Mouse (Mus musculus) kidney, adult 11 months (tissue): ENCODE results near the gene Agbl4.

Source experiments
- DNase-seq: peaks from one replicate; pipeline ENCODE4 v3.0.0; 2022

The Agbl4 gene

DNA sequence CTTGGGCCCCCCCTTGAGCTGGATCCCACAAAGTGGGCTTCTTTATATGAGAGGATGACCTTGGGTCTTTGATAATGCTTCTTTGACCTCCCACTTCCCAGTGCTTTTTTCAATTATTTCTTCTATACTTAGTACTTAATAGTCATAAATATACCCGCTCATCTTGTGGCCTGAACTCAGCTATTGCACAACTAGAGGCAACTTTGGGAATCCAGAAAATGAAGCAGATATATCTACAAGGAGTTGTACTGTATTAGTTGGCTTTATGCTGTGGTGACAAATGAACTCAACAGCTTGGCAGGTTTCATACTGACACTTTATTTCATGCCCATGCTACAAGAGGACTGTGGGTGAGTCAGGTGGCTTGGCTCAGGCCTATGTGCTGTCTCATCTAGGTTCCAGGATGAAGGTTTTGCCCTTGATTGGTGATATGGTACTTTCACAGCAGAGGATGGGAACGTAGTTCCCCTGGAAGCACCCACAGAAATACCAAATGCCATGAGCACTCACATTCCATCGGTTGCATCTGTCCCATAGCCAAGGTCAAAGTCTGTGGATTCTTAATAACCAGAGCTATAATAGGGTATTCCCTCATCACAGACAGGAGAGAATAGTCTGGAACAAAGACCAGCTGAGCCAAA is 1197.3 kb downstream of the Agbl4 start:
- no peak for DNase-seq

DNA sequence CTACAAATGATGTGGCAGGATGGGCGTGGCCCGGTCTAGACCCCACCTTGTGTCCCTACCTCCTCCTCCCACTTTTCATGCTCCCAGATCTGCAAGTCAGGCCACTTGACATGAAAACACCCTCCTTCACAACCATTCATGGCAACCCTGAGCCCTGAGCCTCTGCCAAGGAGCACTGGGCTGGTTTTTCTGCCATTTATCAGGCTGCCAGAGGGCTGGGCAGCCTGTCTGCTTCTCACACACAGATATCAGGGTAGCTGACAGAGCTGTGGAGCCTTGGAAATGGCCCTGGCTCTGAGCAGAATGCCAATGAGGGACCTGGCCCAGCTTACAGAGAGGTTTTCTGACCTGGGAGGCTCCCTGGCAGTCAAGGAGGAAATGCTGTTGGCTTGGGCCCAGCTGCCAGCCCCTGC is 1199.8 kb downstream of the Agbl4 start:
- DNase-seq, result no peak

DNA sequence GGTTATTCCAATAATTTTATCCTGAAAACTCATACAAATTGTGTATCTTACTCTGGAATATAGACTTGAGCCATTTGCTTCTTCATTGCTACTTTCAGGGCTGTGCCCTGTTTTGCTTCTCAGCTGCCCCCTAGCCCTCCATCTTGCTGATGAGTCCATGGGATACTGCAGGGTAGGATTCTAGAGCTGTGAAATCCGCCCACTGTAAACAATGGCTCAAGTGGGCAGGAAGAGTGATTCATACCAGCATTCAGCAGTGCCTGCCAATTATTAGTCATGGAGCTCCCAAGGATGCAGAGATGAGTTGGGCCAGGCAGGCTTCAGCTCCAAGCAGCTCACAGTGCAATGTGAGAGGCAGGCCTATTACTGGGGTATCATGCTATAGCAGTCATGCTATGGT is 1200.5 kb downstream of the Agbl4 start:
- DNase-seq, result no peak

DNA sequence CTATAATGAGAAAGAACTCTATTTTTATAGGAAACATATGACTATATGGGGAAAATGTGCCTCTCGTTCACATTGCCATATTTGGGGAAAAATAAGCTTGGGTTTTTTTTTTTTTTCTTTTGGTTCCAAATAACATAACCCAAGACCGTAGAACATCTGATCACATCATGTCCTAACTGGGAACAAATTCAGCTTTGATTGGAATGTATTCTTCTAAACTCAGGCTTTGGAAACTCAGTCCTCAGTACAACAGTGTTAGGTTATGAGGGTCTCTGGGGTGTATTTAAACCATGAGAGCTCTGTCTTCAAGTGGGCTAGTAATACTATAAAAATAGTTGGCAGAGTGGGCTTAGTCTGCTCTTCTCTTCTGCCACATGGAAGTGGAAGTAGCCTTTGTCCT is 1205.7 kb downstream of the Agbl4 start:
- no peak for DNase-seq

DNA sequence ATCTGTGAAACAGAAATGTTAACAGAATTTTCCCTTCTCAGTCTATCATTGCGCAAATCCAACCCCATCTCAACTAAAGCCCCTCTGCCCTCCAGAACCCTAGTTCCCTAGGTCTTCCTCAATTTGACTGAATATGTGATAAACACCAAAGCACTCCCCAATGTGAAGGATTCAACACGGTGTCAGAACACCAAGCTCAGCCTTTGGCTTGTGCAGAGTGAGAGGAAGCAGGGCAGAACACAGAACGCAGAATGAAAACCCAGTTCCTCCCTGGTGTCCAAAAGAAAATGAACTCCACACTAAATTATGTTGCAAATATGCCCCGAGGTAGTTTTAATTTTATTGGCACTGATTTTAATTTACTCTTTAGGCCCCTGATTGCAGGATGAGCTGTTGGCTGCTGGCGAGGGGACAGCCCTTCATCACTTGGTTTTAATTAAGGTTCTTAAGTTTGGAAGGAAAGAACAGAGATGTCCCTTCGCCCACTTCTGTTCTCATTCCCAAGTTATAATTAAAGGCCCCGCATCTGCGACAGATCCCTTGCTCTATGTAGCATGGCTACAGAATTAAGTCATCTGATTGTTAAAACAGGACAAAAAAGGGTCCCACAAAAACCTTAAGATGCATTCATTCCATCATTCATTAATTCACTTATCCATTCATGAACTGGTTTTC is 1210.5 kb downstream of the Agbl4 start:
- DNase-seq, result no peak

DNA sequence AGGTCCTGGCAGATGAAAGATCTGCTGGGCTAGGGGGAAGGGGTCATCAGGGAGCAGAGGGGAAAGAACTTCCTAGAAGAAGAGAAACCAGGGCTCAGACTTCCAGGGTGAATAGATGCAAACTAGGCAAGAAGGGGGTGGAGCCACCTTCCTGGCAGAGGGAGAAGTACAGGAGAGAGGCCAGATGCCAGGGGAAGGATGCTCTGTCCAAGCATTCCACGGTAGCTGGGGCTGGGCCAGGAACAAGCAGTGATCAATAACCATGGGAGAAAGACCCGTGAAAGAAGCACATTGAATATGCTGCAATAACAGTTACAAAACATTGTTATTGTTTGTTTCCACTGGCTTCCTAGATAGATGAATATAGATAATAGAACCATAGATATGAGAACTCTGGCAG is 1224.4 kb downstream of the Agbl4 start:
- DNase-seq, result no peak

DNA sequence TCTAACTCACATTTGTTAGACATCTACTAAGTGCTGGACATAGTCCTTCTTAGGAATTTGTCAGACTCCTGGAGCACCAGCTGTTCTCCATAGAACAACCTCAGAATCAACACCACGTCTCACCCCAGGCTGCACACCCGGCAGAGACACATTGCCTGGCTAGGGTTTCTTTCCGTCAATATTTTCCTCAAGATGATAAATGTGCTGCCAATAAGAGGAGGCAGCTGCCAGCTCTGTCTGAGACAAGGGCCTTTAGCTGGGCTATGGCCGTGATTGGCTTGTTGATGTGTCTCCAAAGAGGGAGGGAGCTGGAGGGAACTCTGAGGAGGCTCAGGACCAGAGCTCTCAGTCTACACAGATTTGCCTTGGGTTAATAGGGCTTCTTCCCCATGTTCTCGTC is 1227.5 kb downstream of the Agbl4 start:
- no peak for DNase-seq

DNA sequence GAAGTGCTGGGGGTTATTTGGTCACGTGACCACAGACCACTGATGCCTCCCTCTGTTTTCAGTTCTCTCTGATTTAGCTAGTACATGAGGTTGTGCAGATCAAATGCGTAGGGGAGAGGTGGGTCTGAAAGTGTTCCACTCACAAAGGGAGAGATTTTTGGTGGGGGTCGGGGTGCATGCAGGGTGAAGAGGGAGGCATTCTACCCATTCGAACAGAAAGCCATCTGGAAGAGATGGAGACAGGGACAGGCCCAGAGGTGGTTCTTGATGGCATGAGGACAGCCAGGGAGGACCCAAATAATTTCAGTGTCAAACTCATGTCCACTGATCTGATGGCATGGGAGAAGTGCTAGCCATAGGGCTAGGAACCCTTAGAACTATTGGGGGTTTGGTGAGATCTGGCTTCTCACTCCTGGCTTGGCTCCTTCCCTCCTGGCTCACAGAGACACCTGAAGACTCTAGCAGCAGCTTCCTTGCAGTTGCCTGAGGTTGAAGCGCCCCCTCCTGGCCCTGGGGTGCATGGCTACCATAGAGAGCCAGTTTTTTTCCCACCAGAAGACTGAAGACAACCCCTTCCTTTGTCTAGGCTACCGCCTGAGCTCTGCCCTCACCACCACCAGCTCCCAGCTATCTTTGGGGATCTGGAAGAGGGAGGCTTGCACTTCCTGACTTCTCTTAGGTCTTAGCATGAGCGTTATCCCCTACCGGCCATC is 1228.8 kb downstream of the Agbl4 start:
- DNase-seq, result peak; percentile 29

DNA sequence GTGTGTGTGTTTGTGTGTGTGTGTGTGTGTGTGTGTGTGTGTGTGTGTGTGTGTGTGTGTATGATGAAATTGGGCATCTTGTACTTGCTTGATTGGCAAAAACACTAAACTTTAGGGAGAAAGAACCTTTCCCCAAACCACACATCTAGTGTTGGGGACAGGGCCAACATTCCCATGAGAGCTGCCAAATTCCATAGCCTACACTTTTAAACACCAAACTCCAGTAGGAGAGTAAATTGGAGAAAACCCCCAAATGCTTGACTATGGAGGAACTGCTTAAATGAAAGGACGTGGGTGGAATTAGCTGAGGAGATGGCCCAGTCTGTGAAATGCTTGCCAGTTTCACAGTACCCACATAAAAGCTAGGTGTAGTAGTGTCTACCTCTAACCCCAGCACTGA is 1235.2 kb downstream of the Agbl4 start:
- no peak for DNase-seq

DNA sequence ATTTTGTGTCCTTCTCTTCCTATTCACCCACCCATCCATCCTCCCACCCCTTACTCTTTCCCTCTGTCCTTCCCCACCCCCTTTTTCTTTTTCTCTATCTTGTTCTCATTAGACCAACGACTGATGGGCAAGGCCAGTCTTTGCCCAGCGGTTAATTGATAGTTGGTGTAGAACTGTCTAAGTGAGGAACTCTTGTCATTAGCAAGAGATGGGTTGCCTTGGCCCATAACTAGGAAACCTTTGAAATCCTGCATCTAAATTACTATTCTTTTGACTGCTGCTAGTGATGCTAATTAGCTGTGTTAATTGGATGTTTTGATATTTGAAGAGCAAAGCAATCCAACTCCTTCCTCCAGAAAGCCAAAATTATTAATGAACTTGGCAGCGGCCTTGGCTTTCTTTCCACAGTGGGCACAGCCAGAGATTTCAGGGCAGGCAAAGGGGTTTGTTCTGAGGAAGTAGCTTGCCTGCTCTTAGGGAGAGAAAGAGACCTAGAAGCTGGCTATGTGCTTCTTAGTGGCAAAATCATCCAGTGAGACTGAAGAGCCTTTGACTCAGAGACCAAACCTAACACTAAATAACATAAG is 1238.2 kb downstream of the Agbl4 start:
- DNase-seq, result no peak

DNA sequence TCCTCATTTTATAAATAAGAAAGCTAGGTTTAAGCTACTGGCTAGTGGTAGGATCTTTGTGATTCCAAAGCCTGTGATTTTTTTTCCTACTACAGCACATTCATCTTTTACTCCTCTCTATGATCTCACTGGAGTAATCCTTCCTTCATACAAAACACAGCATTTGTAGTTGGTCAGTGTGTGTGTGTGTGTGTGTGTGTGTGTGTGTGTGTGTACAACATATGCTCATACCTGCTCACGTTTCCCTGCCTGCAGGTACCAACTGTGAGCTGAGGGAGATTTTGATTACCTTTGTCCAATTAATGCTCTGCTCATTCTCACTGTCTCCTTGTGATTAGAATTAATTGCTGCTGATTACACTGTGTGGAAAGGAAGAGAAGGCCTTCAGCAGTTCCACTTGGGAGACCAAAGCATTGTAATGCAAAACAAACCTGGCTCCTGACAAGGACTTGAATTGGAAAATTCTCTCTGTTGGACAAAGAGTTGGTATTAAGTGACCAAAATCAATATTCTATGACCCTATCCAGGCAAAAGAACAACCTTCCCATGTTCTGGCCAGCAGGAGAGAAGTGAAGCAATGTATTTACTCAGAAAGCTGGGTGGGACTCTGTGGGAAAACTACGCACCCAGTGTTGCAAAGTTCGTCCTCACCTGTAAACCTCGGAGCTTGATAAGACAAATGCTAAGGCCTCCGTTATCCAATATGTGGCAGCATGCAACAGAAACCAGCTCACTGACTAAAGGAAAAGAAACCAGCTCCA is 1241.7 kb downstream of the Agbl4 start:
- no peak for DNase-seq

DNA sequence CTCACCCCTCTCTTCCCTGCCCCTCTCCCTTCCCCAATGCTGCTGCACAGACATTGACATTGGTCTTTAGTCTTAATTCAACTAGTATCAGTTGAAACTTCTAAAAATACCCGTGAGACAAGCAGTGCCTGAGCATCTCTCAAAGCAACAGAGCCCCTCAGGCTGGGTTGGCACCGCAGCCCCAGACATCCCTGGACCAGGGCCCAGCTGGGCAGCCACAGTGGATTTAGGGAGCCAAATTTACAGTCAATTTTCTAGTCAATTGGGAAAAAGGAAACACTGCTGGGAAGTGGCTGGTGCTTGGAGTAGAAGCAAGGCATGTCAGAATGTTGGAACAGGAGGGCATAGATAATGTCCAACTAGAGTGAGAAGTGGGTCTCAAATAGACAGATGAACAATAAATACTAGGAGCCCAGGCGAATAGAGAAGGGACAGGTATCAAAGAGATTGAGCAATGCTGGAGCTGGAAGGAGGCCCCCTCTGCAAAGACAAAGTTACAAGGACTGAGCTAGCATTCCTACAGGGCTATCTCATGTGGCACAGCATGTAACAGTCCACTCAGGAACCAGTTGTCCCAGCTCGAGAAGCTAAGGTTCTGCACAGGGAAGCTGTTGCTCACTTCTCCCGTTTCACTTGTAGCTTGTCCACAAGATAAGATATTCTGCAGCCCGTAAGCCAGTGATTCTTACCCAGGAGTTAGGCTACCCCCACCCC is 1247.8 kb downstream of the Agbl4 start:
- DNase-seq, result no peak

DNA sequence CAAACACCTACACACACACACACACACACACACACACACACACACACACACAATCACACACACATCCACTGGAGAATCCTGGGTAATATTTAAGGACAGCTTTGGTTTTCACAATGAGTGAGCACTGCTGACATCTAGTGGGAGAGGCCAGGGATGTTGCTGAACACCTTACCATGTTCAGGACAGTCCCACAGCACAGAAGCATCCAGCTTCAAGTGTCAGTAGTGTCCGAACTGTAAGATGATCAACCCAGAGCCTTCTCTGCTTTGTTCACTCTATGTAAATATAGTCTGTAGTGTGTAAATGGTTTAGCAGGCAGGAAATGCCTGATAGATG is 1248.3 kb downstream of the Agbl4 start:
- DNase-seq, result no peak

DNA sequence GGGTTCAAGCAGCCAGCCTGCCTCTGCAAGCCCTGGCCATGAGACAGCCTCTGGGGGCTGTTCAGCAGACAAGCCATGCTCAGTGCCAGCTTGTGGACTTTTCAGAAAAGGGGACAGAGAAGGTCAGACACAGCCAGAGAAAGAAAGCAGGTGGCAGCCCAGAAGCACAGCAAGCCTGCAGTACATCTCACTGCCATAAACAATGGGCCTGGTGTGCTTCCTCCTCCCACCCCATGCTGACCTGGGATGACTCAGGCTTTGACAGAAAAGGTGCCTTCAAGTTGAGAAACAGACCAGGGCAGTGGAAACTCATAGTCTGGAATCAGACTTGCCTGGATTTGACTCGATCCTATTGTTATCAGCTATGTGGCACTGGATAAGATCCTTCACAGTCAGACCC is 1256.0 kb downstream of the Agbl4 start:
- DNase-seq, result no peak

DNA sequence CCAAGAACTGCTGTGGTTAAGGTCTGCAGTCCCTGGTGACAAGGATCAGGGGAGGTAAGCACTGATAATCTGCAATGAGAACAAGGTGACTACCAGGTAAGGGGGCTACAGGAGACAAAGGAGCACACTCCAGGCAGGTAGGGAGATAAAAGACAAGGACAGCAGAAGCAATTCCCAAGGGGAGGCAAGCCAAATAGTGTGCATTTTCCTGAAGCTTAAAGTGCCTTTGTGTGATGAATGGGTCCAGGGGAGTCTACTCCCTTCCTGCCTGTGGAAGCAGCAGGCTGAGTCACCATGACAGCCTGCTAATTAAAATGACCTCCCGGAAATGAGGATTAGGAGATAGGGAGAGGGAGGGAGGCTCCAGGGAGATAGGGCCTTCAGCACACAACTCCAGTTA is 1266.3 kb downstream of the Agbl4 start:
- peak; percentile 24 for DNase-seq

DNA sequence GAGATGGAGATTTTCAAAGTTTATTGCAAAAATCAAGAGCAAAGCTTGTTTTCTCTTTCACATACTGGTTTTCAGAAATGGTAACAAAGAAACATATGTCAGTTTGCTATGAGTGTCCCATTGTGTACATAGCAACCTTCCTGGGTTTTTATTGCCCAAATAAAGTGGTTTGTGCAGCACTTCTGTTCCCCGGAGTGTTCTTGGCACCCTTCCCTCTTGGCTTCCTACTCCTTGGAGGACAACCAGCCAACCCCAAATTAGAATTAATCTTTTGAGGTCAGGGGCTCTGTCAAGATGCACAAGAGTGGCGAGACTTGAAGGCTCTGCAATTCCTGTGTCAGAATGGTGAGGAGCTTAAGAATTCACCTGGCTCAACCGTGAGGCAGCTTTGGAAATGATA is 1266.7 kb downstream of the Agbl4 start:
- DNase-seq, result peak; percentile 9

DNA sequence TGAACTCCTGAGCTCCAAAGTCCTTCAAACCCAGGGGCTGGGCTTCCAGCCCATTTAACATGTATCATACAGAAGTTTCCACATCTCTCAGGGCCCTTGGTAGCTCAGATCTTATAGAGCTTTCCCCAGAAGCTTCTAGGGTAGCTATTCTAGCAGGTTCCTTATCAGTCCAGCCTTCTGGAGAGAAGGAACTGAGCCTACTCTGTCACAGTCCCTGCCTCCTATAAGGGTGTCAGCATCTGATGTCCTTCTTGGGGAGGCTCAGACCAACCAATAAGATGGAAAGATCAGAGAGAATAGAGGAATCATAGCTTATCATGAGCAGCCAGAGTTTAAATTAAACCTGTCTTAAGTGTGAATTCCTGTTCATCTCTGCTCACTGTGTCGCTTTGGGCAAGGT is 1269.3 kb downstream of the Agbl4 start:
- no peak for DNase-seq

DNA sequence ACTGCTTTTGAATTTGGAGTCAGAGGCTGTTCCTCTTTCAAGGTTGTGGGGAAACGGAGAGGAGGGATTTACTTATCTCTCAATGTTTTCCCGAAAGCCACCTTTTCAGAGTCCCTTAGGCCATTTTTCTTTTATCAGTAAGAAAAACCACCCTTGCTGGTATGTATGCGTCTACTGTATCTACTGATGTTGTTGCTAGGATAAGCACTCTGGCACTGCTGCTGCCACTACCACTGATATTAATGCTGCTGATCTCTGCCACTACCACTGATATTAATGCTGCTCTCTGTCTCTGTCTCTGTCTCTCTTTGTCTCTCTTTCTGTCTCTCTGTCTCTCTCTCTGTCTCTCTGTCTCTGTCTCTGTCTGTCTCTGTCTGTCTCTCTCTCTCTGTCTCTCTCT is 1271.9 kb downstream of the Agbl4 start:
- DNase-seq, result no peak

DNA sequence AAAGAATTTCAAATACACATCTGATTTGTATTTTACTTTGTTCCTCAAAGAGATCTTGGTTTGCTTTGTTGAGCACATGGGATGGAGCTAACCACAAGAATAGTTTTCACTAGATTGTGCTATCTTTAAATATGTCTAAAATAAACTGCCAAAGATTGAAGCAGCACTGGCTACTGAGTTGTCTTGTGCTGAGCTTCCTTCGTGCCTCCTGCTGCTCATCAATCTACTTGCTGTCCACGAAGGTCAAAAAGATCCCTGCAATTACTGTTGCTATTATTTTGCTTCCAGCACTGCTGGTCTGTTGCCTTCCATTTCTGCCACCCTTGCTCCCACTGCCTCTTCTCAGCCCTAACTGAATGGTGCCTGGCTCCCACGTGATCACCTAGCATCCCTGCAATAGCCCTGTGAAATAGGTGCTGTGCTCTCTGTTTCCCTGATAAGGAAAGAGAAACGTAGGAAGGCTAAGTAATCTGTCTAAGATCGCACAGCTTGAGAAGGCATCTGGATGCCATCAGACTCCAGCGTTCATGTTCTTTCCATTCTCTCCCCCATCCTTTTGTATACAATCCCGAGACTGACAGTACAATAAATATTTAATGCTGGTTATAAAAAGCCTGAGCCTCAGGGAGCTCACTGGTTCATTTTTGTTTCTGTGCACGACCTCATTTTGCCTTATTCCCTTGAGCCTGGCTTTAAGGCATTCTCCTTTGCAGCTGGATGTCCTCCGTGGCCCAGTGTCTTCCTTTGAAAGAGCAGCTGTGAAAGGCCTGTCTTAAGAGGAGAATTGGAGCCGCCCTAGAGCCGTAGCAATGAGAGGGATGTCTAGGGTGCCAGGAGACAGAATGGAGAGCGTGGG is 1273.3 kb downstream of the Agbl4 start:
- no peak for DNase-seq

DNA sequence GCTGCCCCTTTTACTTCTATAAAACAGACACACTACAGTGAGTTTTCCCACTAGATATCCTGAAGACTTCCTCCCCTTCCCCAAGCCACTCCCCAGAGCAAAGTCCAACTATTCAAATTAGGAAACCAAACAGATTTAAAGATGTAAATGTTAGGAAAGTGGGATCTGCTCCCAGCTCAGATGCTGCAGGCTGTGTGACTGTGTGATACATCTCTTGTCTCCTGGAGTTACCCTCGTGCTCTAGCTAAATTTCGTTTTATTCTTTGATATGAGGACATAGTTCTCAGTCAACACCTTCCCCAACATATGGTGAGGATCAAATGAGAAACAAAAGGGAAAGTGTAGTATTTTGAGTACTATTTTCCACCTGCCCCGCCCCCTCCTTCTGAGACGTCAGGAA is 1274.0 kb downstream of the Agbl4 start:
- DNase-seq, result no peak

DNA sequence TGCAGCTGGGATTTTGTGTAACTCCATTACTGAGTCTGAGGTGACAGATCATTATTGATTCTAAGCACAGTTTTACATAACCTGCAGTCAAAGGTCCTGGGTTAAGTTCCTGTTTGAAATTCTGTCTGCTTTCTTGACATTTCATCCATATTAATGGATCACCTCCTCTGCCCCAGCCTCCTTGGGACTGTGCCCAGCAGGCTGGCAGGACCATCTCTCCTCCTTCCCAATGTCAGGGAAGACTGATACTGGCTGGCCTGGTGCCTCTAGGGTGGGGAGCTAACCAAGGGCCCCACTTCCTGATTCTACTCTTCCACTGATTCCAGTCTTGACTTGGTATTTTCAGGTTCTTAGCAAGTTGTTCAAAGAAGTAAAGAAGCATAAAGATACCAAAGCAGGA is 1276.4 kb downstream of the Agbl4 start:
- DNase-seq, result no peak

DNA sequence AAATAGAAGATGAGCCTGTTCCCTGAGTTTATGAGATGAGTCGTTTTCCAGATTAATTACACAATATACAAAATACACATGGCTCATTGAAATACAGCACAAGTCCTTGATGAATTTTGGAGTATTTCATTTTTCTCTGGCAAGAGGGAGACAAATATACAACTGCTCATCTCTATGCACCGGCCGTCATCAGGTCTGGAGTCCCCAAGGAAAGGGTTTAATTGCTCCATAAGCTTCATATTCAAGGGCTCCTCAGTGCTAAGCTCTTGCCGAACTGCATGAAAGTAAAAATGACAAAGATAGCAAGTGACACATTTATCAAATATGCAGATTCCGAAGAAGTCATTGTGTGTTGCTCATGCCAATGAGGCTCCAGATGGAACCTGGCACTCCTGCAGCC is 1284.5 kb downstream of the Agbl4 start:
- no peak for DNase-seq
